Mouse (Mus musculus): ENCODE data around the gene Mtrex. TPM values are rescaled to one million over a fixed set of nuclear protein-coding genes. Genes with fewer than 3 reads are reported as not detected.

Gene Mtrex
- total RNA-seq, 2 experiments from 2014 or later, result 24.5 to 28.0 TPM

GRCm38 (mm10) chr13:112835113-112835512, 92.1 kb downstream of the Mtrex start:
- intact Hi-C loops (cut with DNase I), result no loop called here
- DNase-seq, result peak; percentile 29 to 34

- intact Hi-C loops (cut with DNase I), result no loop called here
- no peak for DNase-seq
Measured at GRCm38 (mm10) chr13:112833895-112834263, 93.3 kb downstream of the Mtrex start.

GRCm38 (mm10) chr13:112833253-112833894, 93.8 kb downstream of the Mtrex start:
- DNase-seq, result no peak
- intact Hi-C loops (cut with DNase I), result no loop called here

GRCm38 (mm10) chr13:112832589-112832988, 94.6 kb downstream of the Mtrex start:
- DNase-seq, result no peak
- intact Hi-C loops (cut with DNase I), result no loop called here

- intact Hi-C loops (cut with DNase I), result no loop called here
- DNase-seq, result no peak
Measured at GRCm38 (mm10) chr13:112829619-112830018, 97.6 kb downstream of the Mtrex start.

GRCm38 (mm10) chr13:112825479-112825878, 101.7 kb downstream of the Mtrex start:
- no peak for DNase-seq
- intact Hi-C loops (cut with DNase I), result no loop called here

GRCm38 (mm10) chr13:112823911-112824648, 103.1 kb downstream of the Mtrex start:
- no peak for DNase-seq
- intact Hi-C loops (cut with DNase I), result no loop called here

- intact Hi-C loops (cut with DNase I), result no loop called here
Measured at GRCm38 (mm10) chr13:112823236-112823910, 103.8 kb downstream of the Mtrex start.

GRCm38 (mm10) chr13:112822413-112822812, 104.8 kb downstream of the Mtrex start:
- intact Hi-C loops (cut with DNase I), result no loop called here
- DNase-seq, result no peak

More at GRCm38 (mm10) chr13:112823236-112823910, 103.8 kb downstream of the Mtrex start:
- peak in 1 of 2 experiments; percentile 24 for DNase-seq

GRCm38 (mm10) chr13:112818125-112818524, 109.1 kb downstream of the Mtrex start:
- intact Hi-C loops (cut with DNase I), result no loop called here
- no peak for DNase-seq

Other genes starting within 250 kb of the Mtrex start
- 10 to 100 TPM; 72.5 to 75.2 TPM for gene Plpp1, start 126.6 kb downstream of the Mtrex start, total RNA-seq (2021)
- 10 to 100 TPM; 12.7 to 12.8 TPM for gene Dhx29, start 56 bp upstream of the Mtrex start, total RNA-seq (2021)
- gene Ccno, start 60.4 kb upstream of the Mtrex start, total RNA-seq (2021), result under 1 TPM in 1 of 2 experiments, not detected in 1; 0.19 TPM
- gene Mcidas, start 66.4 kb upstream of the Mtrex start, total RNA-seq (2021), result not detected
- not detected for gene Cdc20b, start 107.7 kb upstream of the Mtrex start, total RNA-seq (2021)
- gene Gpx8, start 119.0 kb upstream of the Mtrex start, total RNA-seq (2021), result 10 to 100 TPM; 36.1 to 41.0 TPM
- 1 to 10 TPM in 1 of 2 experiments, not detected in 1; 6.1 TPM for gene Gzma, start 173.6 kb upstream of the Mtrex start, total RNA-seq (2021)

All from heart, postnatal 14 days (tissue).